Mouse (Mus musculus): ENCODE data around the gene Gm9376.

Gene Gm9376

GRCm38 (mm10) chr14:118266660-118267059 lies at the start of gene Gm9376:
TSS of gene Gm9376 (plus strand) at chr14:118266960.
- no peak for DNase-seq (ENCODE audit: low read depth, low spot score)
- no peaks in the 10 kb centered on the region for H3K36me3 ChIP-seq (ENCODE audit: control insufficient read depth, insufficient read depth, low read length, poor library complexity, severe bottlenecking)
- no peaks in the 10 kb centered on the region for H3K27me3 ChIP-seq (ENCODE audit: control insufficient read depth, insufficient read depth, low read length, poor library complexity, severe bottlenecking)

GRCm38 (mm10) chr14:118220885-118221284 lies 45.9 kb upstream of the Gm9376 start:
- no peaks in the 10 kb centered on the region for H3K27me3 ChIP-seq (ENCODE audit: control insufficient read depth, insufficient read depth, low read length, poor library complexity, severe bottlenecking)
- H3K36me3 ChIP-seq (ENCODE audit: control insufficient read depth, insufficient read depth, low read length, poor library complexity, severe bottlenecking), result no peaks in the 10 kb centered on the region
- no peak for DNase-seq (ENCODE audit: low read depth, low spot score)

- Histone ChIP-seq H3K27me3 (ENCODE audit: control insufficient read depth, insufficient read depth, low read length, poor library complexity, severe bottlenecking) (peaks cover under 1% of the 10 kb centered on the region; the same call in 1 of the 2 replicates), H3K36me3 (ENCODE audit: control insufficient read depth, insufficient read depth, low read length, poor library complexity, severe bottlenecking) (no peaks in the 10 kb centered on the region)
- DNase-seq (ENCODE audit: low read depth, low spot score), result no peak
Observed at GRCm38 (mm10) chr14:118225061-118225743, 41.6 kb upstream of the Gm9376 start.

- H3K27me3 ChIP-seq (ENCODE audit: control insufficient read depth, insufficient read depth, low read length, poor library complexity, severe bottlenecking), result peaks cover 3% of the 10 kb centered on the region; the same call in 1 of the 2 replicates
- no peaks in the 10 kb centered on the region for H3K36me3 ChIP-seq (ENCODE audit: control insufficient read depth, insufficient read depth, low read length, poor library complexity, severe bottlenecking)
- DNase-seq (ENCODE audit: low read depth, low spot score), result no peak
Observed at GRCm38 (mm10) chr14:118225911-118226310, 40.8 kb upstream of the Gm9376 start.

- DNase-seq (ENCODE audit: low read depth, low spot score), result no peak
- H3K36me3 ChIP-seq (ENCODE audit: control insufficient read depth, insufficient read depth, low read length, poor library complexity, severe bottlenecking), result no peaks in the 10 kb centered on the region
- peaks cover 3% of the 10 kb centered on the region; the same call in 1 of the 2 replicates for H3K27me3 ChIP-seq (ENCODE audit: control insufficient read depth, insufficient read depth, low read length, poor library complexity, severe bottlenecking)
Observed at GRCm38 (mm10) chr14:118226471-118227155, 40.1 kb upstream of the Gm9376 start.

- no peak for DNase-seq (ENCODE audit: low read depth, low spot score)
- peaks cover 6% of the 10 kb centered on the region for H3K27me3 ChIP-seq (ENCODE audit: control insufficient read depth, insufficient read depth, low read length, poor library complexity, severe bottlenecking)
- H3K36me3 ChIP-seq (ENCODE audit: control insufficient read depth, insufficient read depth, low read length, poor library complexity, severe bottlenecking), result no peaks in the 10 kb centered on the region
Observed at GRCm38 (mm10) chr14:118232381-118232970, 34.3 kb upstream of the Gm9376 start.

- Histone ChIP-seq H3K36me3 (ENCODE audit: control insufficient read depth, insufficient read depth, low read length, poor library complexity, severe bottlenecking) (no peaks in the 10 kb centered on the region), H3K27me3 (ENCODE audit: control insufficient read depth, insufficient read depth, low read length, poor library complexity, severe bottlenecking) (peaks cover 6% of the 10 kb centered on the region)
- DNase-seq (ENCODE audit: low read depth, low spot score), result no peak
Observed at GRCm38 (mm10) chr14:118233786-118234540, 32.8 kb upstream of the Gm9376 start.

GRCm38 (mm10) chr14:118234541-118235210 lies 32.1 kb upstream of the Gm9376 start:
- H3K27me3 ChIP-seq (ENCODE audit: control insufficient read depth, insufficient read depth, low read length, poor library complexity, severe bottlenecking), result peaks cover 6% of the 10 kb centered on the region
- H3K36me3 ChIP-seq (ENCODE audit: control insufficient read depth, insufficient read depth, low read length, poor library complexity, severe bottlenecking), result no peaks in the 10 kb centered on the region
- DNase-seq (ENCODE audit: low read depth, low spot score), result no peak

- Histone ChIP-seq H3K27me3 (ENCODE audit: control insufficient read depth, insufficient read depth, low read length, poor library complexity, severe bottlenecking) (peaks cover 4% of the 10 kb centered on the region), H3K36me3 (ENCODE audit: control insufficient read depth, insufficient read depth, low read length, poor library complexity, severe bottlenecking) (no peaks in the 10 kb centered on the region)
- DNase-seq (ENCODE audit: low read depth, low spot score), result no peak
Observed at GRCm38 (mm10) chr14:118235361-118235972, 31.3 kb upstream of the Gm9376 start.

GRCm38 (mm10) chr14:118235973-118236885 lies 30.5 kb upstream of the Gm9376 start:
- H3K27me3 ChIP-seq (ENCODE audit: control insufficient read depth, insufficient read depth, low read length, poor library complexity, severe bottlenecking), result peaks cover 4% of the 10 kb centered on the region
- no peak for DNase-seq (ENCODE audit: low read depth, low spot score)

GRCm38 (mm10) chr14:118236886-118237289 lies 29.9 kb upstream of the Gm9376 start, which contains the start of gene Sox21:
TSS of gene Sox21 (minus strand) at chr14:118237030.
- DNase-seq (ENCODE audit: low read depth, low spot score), result no peak
- Histone ChIP-seq H3K36me3 (ENCODE audit: control insufficient read depth, insufficient read depth, low read length, poor library complexity, severe bottlenecking) (no peaks in the 10 kb centered on the region), H3K27me3 (ENCODE audit: control insufficient read depth, insufficient read depth, low read length, poor library complexity, severe bottlenecking) (peaks cover 4% of the 10 kb centered on the region)

More at GRCm38 (mm10) chr14:118235973-118236885, 30.5 kb upstream of the Gm9376 start:
- H3K36me3 ChIP-seq (ENCODE audit: control insufficient read depth, insufficient read depth, low read length, poor library complexity, severe bottlenecking), result no peaks in the 10 kb centered on the region

- DNase-seq (ENCODE audit: low read depth, low spot score), result no peak
- Histone ChIP-seq H3K36me3 (ENCODE audit: control insufficient read depth, insufficient read depth, low read length, poor library complexity, severe bottlenecking) (no peaks in the 10 kb centered on the region), H3K27me3 (ENCODE audit: control insufficient read depth, insufficient read depth, low read length, poor library complexity, severe bottlenecking) (peaks cover 2% of the 10 kb centered on the region; the same call in 1 of the 2 replicates)
Observed at GRCm38 (mm10) chr14:118237786-118238185, 29.0 kb upstream of the Gm9376 start.

GRCm38 (mm10) chr14:118239351-118239750 lies 27.4 kb upstream of the Gm9376 start:
- DNase-seq (ENCODE audit: low read depth, low spot score), result no peak
- no peaks in the 10 kb centered on the region for H3K36me3 ChIP-seq (ENCODE audit: control insufficient read depth, insufficient read depth, low read length, poor library complexity, severe bottlenecking)
- peaks cover 2% of the 10 kb centered on the region; the same call in 1 of the 2 replicates for H3K27me3 ChIP-seq (ENCODE audit: control insufficient read depth, insufficient read depth, low read length, poor library complexity, severe bottlenecking)

Data from splenic B cell, adult 2 months (primary cell).